Mouse (Mus musculus) myocyte (in vitro differentiated cells): ENCODE measurements around the gene Phgr1.

Experiments used
- MAX ChIP-seq: IDR thresholded peaks from one replicate; pipeline ENCODE4 v1.6.1; 2011; ENCODE audit warnings: low read depth, mild to moderate bottlenecking, control low read depth
- REST ChIP-seq: IDR thresholded peaks from one replicate; pipeline ENCODE4 v1.6.1; 2011; ENCODE audit warnings: mild to moderate bottlenecking, control low read depth, moderate library complexity; ENCODE audit not compliant: insufficient read depth, insufficient read length

GRCm38 (mm10) chr2:118812724-118813123 is 40.2 kb downstream of the Phgr1 start:
- TF ChIP-seq REST: no peak
- TF ChIP-seq MAX: no peak
